Mouse (Mus musculus) bone marrow, adult 2 months (tissue): ENCODE measurements at regions not wholly inside any gene's neighbourhood (a gene's known extent, or its start where the extent isn't known, plus 50 kb on each side); places are given as distances from the start of the nearest gene placed in this dataset.

ENCODE experiments used
- H3K27ac ChIP-seq: fragments of 200-500 bp; 2 replicates; pipeline ENCODE4 v1.5.1; 2012; ENCODE audit warnings: low read depth, mild to moderate bottlenecking, control low read depth, inconsistent platforms, low read length; ENCODE audit not compliant: control insufficient read depth, poor library complexity, insufficient read depth
- H3K4me1 ChIP-seq: fragments of 200-500 bp; 2 replicates; pipeline ENCODE4 v1.6.1; 2011; ENCODE audit warnings: low read length; ENCODE audit not compliant: control insufficient read depth, insufficient read depth
- H3K4me3 ChIP-seq: fragments of 200-500 bp; replicated peaks from 2 replicates; pipeline ENCODE3; 2011; ENCODE audit warnings: mild to moderate bottlenecking, low read depth, low read length, control low read depth; ENCODE audit not compliant: control insufficient read depth
- CTCF ChIP-seq: fragments of 200-500 bp; IDR thresholded peaks from 2 replicates; pipeline ENCODE4 v1.5.1; 2011; ENCODE audit warnings: low read length, control low read depth; ENCODE audit not compliant: control insufficient read depth, insufficient read depth
- POLR2A ChIP-seq: fragments of 200-500 bp; IDR thresholded peaks from 2 replicates; pipeline ENCODE4 v1.6.1; 2011; ENCODE audit warnings: low read depth, mild to moderate bottlenecking, control low read depth, low read length, borderline replicate concordance; ENCODE audit not compliant: control insufficient read depth
- WGBS: fragments of 180-500 bp; shearing (Covaris S2); methylation state at CpG from one replicate; pipeline ENCODE4 v1.1.7; 2018; 5-methylcytosine and 5-hydroxymethylcytosine counted together

DNA sequence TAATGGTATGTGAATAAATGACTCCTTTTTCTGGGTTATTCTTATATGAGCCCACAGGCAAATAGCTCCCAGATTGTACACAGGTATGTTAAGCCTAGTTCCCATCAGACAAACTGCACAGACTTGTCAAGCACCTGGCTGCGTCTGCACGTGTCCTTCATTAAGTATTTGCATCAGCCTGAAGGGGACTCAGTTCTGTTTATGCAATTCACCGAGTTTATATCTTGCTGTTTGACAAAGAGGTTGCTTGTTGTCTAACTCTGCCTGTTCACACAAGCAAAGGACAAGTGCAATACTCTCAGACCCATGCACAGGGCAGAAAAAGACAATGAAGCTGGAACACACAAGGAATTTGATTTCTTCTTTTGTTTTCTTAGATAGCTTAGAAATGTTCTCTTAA is 215.2 kb downstream of the Arl4a start:
- TF ChIP-seq POLR2A = no peak
- no peak for TF ChIP-seq CTCF
- 75% methylated on average over 3 of the region's 3 CpGs for WGBS
- no peak overlapping the region for H3K27ac ChIP-seq
- no peaks in the 10 kb centered on the region for H3K4me1 ChIP-seq
- H3K4me3 ChIP-seq = no peak overlapping the region

DNA sequence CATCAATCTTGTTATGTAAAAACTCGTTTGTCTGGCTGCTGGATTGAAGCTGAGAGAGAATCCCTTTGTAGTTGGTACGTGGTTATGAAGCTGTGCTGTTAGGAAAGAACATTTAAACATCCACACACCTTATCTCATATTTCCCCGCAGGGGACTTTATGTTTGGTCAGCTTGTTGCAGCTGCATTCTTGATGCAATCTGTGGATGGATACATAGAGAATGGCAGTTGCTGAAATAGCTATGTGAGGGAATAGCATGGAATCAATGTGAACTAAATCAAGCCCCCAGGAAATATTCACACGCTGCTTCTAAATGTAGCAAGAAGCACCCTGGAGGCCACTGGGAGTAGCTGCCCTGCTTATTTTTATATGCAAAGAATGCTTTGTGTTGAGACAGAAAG is 236.3 kb downstream of the Arl4a start:
- TF ChIP-seq CTCF = no peak
- no peak for TF ChIP-seq POLR2A
- 45% methylated on average over 4 of the region's 4 CpGs for WGBS
- Histone ChIP-seq H3K27ac (no peak overlapping the region), H3K4me1 (no peaks in the 10 kb centered on the region; the same call in 1 of the 2 replicates), H3K4me3 (no peak overlapping the region)

DNA sequence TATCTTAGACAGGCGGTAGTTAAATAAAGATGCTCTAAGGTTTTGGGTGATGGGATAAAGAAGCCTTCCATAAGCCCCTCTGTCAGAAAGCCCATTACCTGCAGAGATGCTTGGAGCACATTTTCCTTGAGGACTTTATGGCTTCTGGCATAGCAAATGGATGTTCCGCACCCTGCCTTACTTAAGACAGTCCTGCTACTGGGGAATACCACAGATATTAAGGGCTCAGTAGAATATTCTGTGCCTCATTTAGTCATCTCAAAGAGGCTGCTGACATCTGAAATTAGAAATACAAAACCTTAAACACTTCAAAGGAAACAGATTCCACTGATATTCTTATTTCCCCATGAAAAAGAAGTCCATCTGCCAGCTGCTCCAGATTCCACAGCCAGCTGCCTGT is 240.0 kb downstream of the Arl4a start:
- H3K4me3 ChIP-seq = no peak overlapping the region
- no peaks in the 10 kb centered on the region; the same call in 1 of the 2 replicates for H3K4me1 ChIP-seq
- TF ChIP-seq CTCF (no peak), POLR2A (no peak)
- H3K27ac ChIP-seq = no peak overlapping the region
- 85% methylated on average over 2 of the region's 2 CpGs for WGBS

DNA sequence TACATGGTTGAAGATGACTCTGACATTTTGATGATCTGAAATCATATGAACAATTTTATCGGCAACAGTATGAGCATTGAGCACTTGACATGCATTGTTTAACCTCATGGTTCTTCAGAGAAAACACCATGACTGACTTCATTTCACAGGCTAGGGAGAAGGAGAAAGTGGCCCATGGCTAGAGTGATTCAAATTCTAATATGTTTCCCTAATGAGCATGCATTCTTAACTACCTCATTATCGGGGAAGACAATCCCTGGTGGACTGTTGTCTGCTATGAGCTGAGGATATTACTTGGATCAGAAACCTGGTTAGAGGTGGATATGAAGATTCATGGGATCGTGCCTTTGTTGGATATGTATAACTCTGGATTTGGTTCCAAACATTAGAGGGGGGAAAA is 240.9 kb downstream of the Arl4a start:
- Histone ChIP-seq H3K4me3 (no peak overlapping the region), H3K4me1 (no peaks in the 10 kb centered on the region; the same call in 1 of the 2 replicates), H3K27ac (no peak overlapping the region)
- WGBS = 83% methylated on average over 3 of the region's 3 CpGs
- TF ChIP-seq POLR2A = no peak
- TF ChIP-seq CTCF = no peak

DNA sequence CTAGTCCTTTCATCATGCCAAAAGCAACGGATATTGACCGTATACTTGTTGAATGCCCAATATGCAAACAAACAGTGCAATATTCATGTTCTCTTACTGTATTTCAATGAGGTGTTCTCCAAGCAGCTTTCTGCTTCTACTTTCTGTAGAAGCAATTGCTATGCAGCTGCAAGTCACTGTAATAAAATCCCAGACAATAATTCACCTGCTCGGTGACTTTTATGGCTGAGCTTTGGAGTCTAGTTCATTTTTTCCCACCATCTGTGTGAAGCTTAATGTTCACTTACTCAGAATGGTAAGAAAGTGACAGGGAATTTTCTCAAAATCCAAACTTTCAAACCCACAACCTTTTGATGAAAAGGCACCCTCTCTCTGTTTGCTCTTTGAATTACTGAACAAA is 252.8 kb downstream of the Arl4a start:
- WGBS = 83% methylated on average over 3 of the region's 3 CpGs
- Histone ChIP-seq H3K4me1 (no peaks in the 10 kb centered on the region), H3K4me3 (no peak overlapping the region), H3K27ac (no peak overlapping the region)
- no peak for TF ChIP-seq POLR2A
- TF ChIP-seq CTCF = no peak

DNA sequence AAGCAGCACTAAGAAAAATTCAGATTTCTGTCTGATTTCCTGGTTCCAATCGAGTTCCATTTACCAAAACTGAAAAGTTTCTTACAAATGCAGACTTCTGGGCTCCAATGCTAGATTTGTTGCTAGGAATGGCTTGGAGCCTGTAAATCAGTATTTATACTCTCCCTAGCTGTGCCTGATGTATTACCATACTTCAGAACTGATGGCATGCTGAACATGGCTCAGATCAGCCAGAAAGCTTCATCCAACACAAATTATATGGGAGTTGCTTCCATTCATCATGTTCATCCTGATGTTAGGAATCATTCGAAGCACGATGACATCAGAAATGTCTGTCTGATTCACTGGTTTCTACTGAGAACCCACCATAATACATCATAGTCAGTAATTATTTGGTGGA is 253.3 kb downstream of the Arl4a start:
- WGBS = 75% methylated on average over 3 of the region's 3 CpGs
- H3K27ac ChIP-seq = no peak overlapping the region
- H3K4me3 ChIP-seq = no peak overlapping the region
- no peaks in the 10 kb centered on the region for H3K4me1 ChIP-seq
- no peak for TF ChIP-seq CTCF
- no peak for TF ChIP-seq POLR2A

DNA sequence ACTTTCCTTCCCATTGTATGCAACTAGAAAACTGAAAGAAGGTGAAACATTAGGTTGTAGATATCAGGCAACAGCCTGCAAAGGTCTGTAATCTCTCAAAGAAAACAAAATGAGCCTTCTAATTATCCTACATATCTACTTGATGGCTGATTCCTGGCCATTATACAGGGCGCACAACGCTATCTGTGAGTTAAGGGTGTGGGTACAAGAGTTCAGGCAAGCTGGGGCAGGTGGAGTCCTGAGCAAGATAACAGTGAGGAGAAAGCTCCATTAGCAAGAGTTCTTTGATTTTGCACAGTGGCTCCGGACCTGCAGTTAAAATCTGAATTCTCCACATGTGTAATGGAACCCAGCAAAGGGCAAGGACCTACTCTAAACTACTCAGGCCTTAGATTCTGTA is 261.7 kb downstream of the Arl4a start:
- TF ChIP-seq CTCF (no peak), POLR2A (no peak)
- Histone ChIP-seq H3K4me3 (no peak overlapping the region), H3K27ac (no peak overlapping the region), H3K4me1 (no peaks in the 10 kb centered on the region)
- WGBS = 78% methylated on average over 3 of the region's 3 CpGs

DNA sequence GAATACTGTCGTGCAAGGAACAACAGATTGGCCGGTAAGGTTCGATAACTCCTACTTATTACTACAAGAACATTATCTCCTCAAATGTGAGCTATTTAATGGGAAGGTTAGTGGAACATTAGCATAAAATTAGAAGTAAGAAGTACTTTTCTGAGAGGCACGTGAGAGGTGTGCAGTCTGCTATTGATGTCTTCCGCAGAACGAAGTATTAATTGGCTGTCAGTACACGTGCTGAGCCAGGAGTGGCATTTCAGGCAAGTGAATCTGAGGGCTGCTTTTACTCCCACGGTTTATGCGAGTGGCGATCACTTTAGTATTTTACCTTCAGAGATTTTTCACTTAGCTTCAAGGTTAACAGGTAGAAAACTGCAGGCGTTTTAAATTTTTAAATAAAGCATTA is 270.8 kb downstream of the Arl4a start:
- H3K27ac ChIP-seq = no peak overlapping the region
- TF ChIP-seq CTCF (no peak), POLR2A (no peak)
- WGBS = 81% methylated on average over 11 of the region's 11 CpGs
- no peak overlapping the region for H3K4me3 ChIP-seq
- H3K4me1 ChIP-seq = no peaks in the 10 kb centered on the region

DNA sequence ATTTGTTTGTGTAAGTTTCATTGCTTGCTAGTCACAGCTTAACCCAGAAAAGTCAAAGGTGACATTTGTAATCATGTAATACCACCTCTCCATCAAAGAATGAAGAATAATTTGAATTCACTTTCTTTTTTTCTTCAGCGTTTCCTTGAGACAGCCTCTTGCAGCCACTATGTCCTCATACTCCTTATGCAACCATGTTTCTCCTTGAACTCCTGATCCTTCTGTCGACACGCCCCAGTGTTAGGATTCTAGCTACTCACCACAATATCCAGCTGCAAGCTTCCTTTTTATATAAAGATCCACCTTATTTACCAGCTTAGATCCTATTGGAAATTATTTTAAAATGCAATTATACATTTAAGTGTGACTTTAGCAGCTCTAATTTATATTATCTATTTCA is 274.3 kb downstream of the Arl4a start:
- 68% methylated on average over 3 of the region's 3 CpGs for WGBS
- Histone ChIP-seq H3K4me3 (no peak overlapping the region), H3K4me1 (no peaks in the 10 kb centered on the region), H3K27ac (no peak overlapping the region)
- TF ChIP-seq POLR2A (no peak), CTCF (no peak)

DNA sequence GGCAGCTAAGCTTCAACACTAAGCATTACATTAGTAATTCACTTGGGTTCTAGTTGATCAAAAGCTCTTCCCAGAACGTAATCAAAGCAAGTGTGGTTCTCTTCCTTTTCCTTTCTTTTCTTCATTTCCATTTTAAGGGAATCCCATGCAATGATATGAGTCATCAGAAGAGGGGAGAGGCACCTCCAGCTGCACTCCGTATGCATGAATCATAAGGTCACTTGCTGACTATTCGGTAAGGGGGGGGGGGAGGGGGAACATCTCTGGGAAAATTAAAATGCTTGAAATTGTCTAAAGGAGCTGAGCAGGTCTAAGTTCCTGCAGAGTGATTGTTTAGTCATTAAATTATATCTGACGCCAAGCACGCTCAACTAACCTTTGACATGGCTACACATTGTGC is 275.9 kb downstream of the Arl4a start:
- Histone ChIP-seq H3K4me3 (no peak overlapping the region), H3K27ac (no peak overlapping the region), H3K4me1 (no peaks in the 10 kb centered on the region)
- 72% methylated on average over 5 of the region's 5 CpGs for WGBS
- TF ChIP-seq CTCF = no peak
- TF ChIP-seq POLR2A = no peak
